Mouse (Mus musculus): ENCODE results near the gene Gpr179.
"Not testable (repeated sequence)": the region's sequence is repeated elsewhere in the genome, so short reads cannot be mapped to it uniquely, and the experiment has no call there.

The Gpr179 gene

DNA sequence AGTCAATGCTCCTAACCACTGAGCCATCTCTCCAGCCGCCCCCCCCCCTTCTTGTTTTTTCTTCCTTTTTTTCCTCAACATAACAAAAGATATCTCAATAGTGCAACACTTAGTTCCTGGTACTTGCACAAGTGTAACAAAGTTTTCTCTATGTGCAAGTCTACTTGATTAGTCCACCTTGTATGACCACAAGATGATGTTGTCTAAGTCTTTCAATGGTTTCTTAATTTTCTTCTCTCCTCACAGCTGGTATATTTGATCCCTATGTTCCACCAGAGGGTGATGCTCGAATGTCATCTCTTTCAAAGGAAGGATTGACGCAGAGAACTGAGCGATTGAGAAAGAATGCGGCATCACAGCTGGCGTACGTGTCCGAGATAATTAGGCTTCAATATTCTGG, 30.7 kb downstream of the Gpr179 start:
- DNase-seq (ENCODE audit: low read depth, low spot score) = no peak

DNA sequence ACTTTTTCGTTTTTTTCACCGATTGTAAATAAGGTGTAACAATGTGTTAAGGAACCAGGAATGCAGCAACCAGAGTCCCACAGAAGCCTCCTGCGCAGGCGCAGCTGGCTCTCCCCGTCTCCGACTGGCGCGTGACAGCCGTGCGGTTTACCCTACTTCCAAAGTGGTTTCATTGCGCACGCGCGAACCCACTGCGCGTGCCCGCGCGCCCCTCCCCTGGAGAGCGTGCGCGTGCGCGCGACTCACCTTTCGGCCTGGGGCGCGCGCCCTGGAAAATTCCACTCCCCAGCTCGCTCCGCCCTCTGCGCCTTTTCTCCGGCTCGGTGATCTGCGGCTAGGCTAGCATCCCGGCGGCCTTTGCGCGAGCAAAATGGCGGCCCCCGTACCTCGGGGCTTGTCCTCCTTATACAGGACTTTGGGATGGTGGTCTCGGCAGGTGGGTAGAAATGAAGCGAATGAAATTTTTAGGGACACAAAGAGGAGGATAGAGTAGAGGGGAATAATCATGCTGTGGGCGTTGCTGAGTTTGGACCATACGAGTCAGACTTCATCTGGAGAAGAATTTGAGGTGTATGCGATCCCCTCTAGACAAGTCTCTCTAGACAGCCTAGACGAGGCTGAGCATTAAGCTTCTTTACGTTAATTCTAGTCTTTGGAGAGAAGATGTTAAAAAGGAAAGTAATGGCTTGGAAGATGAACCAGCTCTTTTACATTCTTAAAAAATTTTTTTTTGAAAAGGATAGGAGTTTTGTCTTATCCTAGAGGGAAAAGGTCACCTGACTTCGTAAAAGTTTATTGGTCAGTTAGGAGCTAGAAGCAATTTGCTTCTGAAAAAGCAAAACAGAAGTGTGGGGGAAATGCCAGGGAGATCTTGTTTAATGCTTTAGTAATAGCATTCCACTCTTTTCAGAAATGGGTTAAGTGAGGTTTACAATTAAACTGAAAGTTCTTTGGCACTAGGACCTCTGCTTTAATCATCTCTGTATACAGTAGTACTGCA, 36.1 kb downstream of the Gpr179 start, which contains the start of gene Mrpl45:
TSS of gene Mrpl45 (plus strand) at position 213 of the 1,000 bp plus-strand sequence.
- DNase-seq (ENCODE audit: low read depth, low spot score) = peak; percentile 98

DNA sequence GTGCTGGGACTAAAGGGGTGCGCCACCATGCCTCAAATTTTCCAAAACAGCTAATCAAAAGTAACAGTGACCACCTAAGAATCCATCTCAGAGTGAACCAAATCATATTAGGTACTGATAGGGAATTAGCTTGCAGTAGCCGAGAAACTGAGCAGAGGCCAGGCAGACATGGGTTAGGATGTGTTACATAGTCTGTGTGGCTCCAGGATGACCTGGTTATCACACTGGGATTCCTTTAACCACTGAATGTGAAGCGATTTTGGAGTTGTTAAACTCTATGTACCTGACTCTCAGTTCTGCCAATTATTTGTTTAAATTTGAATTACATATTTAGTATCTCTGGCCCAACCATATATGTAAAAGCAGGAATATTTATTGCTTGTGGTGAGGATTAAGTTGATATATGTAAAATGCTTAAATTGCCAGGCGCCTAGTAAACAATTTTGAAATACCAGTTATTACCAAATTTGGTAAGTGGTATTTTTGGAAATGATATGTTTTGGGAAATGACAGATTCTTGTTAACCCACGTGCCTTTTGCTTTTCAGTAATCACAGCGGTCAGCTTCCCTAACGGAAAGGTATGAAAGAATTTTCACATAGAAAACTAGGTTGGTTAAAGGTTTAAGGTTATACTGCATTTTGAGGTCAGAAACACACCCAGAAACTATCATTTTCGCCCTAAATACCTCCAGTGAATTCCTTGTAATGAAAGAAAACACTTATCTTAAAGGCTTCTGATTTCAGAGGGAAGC, 37.0 kb downstream of the Gpr179 start:
- DNase-seq (ENCODE audit: low read depth, low spot score) = peak; percentile 29

DNA sequence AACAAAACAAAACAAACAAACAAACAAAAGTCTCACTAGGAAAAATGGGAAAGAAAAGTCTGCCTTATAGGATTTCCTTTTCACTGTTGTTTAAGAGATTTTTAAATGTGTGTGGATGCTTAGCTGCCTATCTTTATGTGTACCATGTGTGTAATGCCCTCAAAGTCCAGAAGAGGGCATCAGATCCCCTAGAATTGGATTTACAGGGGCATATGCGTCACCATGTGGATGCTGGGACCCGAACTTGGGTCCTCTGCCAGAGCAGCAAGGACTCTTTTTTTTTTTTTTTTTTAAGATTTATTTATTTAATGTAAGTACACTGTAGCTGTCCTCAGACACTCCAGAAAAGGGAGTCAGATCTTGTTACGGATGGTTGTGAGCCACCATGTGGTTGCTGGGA, 37.8 kb downstream of the Gpr179 start:
- peak; percentile 61 for DNase-seq (ENCODE audit: low read depth, low spot score)

GRCm38 (mm10) chr11:97312871-97313270, 39.0 kb downstream of the Gpr179 start:
- DNase-seq (ENCODE audit: low read depth, low spot score) = not testable (repeated sequence)

DNA sequence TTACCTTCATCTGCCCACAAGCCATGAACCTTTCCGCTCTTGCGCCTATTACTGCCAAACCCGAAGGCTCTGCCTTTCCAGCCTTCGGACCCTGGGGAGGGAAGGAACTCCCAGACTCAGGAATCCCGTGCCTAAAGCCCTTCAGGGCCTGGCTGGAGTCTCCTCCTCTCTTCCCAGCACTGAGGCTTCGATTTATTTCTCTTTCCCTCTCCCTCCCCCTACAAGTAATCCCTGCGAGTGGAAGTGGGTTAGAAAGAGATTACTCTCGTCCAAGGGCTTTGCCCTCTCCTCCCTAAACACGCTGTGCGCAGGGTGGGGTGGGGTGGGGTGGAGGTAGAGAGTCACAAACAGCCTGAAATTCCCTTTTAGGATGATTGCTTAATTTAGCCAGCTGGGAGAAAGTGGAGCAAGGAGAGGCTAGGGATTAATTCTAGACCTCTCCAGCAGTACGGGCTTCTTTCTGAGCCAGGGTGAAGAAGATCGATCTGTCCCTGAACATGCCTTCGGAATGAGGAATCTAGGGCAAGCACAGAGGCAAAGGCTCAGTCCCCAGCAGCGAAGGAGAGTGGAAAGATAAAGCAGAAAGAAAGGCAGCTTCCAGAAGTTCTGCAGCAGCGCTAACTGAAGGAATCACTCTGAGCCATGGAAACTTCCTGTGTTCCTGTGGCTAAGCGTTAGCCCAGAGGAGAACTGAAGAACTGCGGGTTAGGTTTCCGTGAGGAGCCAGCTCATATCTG, 40.8 kb downstream of the Gpr179 start:
- DNase-seq (ENCODE audit: low read depth, low spot score) = peak; percentile 84

DNA sequence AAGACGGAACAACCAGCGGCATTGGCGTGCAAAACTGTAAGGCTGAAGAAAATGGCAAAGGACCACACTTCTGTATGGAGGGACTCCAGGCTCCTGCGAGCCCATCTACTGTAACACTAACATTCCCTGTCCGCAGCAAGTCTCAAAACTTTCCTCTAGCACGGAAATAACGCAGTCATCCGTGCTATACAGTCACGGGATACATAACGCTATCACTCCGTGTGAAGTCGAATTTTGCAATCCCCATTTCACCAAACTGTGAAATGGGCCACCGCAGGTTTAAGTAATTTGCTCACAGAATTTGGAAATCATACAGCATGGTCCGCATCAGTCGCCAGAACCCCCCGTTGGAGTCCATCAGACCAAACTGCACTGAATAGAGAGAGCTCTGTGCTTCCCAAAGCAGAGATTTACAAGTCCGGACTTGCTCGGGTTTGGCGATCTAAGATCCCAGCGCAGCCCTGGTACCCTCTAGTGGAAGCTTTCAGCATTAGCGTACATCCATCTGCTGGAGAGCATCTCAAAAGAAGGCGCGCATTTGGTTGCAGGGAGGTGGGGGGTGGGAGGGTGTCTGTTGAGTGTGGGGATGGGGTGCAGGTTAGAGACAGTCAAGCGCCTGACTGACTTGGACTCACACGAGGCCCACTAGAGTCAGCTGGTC, 41.8 kb downstream of the Gpr179 start:
- DNase-seq (ENCODE audit: low read depth, low spot score) = peak; percentile 95

- peak; percentile 99 for DNase-seq (ENCODE audit: low read depth, low spot score)
These were observed 42.4 kb downstream of the Gpr179 start for GRCm38 (mm10) chr11:97309451-97309836.

- DNase-seq (ENCODE audit: low read depth, low spot score) = peak; percentile 77
These were observed 42.9 kb downstream of the Gpr179 start for GRCm38 (mm10) chr11:97308806-97309450.

GRCm38 (mm10) chr11:97307294-97308069, 44.4 kb downstream of the Gpr179 start:
- no peak for DNase-seq (ENCODE audit: low read depth, low spot score)

GRCm38 (mm10) chr11:97304631-97305030, 47.2 kb downstream of the Gpr179 start:
- peak; percentile 60 for DNase-seq (ENCODE audit: low read depth, low spot score)

- DNase-seq (ENCODE audit: low read depth, low spot score) = peak; percentile 93
These were observed 49.6 kb downstream of the Gpr179 start for GRCm38 (mm10) chr11:97302231-97302781.

DNA sequence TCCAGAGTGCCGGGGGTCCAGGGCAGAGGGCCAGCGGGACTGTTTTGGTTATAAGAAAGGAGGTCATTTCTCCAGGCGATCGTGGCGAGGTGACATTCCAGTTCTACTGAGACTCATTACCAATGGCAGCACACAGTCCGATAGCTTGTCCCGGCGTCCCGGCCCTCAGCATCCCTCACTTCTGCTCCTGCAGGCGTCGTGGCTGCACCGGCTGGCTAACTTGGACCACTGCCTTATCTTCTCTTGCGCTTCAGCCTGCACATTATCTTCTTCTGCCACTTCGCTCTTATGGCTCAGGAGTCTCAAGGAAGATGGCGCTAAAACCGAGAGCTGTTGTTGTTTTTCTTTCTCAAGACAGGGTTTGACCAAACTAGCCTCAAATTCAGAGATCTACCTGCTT, 50.5 kb downstream of the Gpr179 start:
- DNase-seq (ENCODE audit: low read depth, low spot score) = no peak

GRCm38 (mm10) chr11:97299939-97300338, 51.9 kb downstream of the Gpr179 start:
- DNase-seq (ENCODE audit: low read depth, low spot score) = no peak

- no peak for DNase-seq (ENCODE audit: low read depth, low spot score)
These were observed 55.3 kb downstream of the Gpr179 start for GRCm38 (mm10) chr11:97296542-97296941.

DNA sequence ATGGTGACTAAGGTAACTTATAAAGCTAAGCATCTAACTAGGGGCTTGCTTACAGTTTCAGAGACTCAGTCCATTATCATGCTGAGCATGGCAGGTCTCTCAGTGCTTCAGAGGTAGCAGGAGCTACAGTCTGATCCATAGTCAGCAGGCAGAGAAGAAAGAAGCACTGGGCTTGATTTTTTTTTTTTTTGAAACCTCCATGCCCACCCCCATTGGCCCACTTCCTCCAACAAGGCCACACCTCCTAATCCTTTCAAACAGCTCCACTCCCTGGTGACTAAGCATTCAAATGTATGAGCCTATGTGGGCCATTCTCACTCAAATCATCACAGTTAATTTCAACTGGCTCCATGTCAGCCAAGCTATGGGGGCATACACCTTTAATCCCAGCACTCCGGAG, 59.1 kb downstream of the Gpr179 start:
- no peak for DNase-seq (ENCODE audit: low read depth, low spot score)

DNA sequence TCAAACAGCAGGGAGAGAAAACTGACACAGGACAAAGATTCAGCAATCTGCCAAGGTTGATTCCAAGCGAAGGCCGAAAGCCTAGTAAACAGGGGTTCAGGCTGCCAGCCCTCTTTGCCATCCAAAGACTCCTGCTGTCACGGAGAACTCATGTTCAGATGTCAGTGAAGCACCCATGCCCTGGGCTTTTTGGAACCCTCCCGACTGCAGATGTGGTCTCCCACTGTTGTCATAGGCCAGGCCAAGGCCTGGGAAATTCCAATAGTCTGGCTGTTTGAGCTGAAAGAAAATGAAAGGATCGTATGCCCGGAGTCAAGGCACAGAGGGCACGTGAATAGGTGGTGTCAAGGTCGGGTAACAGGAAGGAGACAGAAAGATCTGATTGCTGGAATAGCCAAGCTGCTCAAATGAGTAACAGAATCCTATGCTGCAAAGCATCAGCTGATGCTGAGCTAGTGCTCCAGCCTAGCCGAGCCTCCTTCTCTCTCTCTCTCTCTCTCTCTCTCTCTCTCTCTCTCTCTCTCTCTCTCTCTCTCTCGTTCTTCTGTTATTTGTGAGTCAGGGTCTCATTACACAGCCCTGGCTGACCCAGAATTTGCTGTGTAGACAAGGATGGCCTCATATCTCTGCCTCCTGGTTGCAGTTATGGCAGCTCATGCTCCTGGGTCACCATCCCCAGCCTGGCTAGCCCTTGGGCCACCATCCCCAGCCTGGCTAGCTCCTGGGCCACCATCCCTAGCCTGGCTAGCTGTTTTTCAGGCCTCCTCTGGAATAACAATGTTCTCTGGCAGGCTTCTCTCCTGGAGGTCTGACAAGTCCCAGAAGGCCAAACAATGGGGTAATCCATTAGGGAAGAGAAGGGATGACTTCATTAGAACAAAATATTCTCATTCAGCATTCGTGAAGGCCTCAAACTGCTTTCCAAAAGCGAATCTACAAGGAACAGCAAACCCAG, 62.3 kb downstream of the Gpr179 start:
- no peak for DNase-seq (ENCODE audit: low read depth, low spot score)

DNA sequence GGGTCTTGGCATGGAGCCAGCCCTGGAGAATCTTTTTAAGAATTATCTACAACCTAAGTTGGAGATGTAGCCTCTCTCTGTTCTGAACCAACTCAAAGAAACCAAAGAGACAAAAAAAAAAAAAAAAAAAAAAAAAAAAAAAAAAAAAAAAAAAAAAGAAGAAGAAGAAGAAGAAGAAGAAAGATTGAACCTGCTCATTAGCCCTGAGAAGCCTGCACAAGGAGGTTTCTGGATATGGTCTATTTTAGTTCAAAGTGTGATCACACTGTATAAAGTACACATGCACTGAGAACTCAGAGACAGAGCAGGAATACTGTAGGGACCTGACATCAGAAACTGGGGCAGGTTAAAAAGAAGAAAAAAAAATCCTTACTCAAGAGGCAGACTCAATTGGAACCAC, 64.2 kb downstream of the Gpr179 start:
- DNase-seq (ENCODE audit: low read depth, low spot score) = no peak

Measured in 3T3-L1 (cell line).